Mouse (Mus musculus) heart, adult 8-10 months (tissue): ENCODE data around the gene Gm17304. TPM values are rescaled to one million over a fixed set of nuclear protein-coding genes. Genes with fewer than 3 reads are reported as not detected.

Experiments
- DNase-seq: peaks from one replicate; pipeline ENCODE4 v3.0.0; 2022; ENCODE audit warnings: low spot score
- total RNA-seq, 4 experiments: library from RNA; stranded (reverse); gene quantifications; 2 replicates each; pipeline ENCODE4 v1.2.4; 2022

The Gm17304 gene
- total RNA-seq, 4 experiments from 2014 or later, result not detected

- DNase-seq, result peak; percentile 30
Observed at GRCm38 (mm10) chr5:106623337-106623736, 14.4 kb downstream of the Gm17304 start.

GRCm38 (mm10) chr5:106628369-106629149, 19.7 kb downstream of the Gm17304 start:
- no peak for DNase-seq

- no peak for DNase-seq
Observed at GRCm38 (mm10) chr5:106636423-106636946, 27.6 kb downstream of the Gm17304 start.

GRCm38 (mm10) chr5:106639627-106640026, 30.7 kb downstream of the Gm17304 start:
- DNase-seq, result no peak

GRCm38 (mm10) chr5:106640235-106640809, 31.4 kb downstream of the Gm17304 start:
- DNase-seq, result no peak

- no peak for DNase-seq
Observed at GRCm38 (mm10) chr5:106641876-106642275, 33.0 kb downstream of the Gm17304 start.

GRCm38 (mm10) chr5:106643434-106643833, 34.5 kb downstream of the Gm17304 start:
- no peak for DNase-seq

GRCm38 (mm10) chr5:106649441-106649840, 40.5 kb downstream of the Gm17304 start:
- DNase-seq, result no peak

GRCm38 (mm10) chr5:106649995-106650394, 41.1 kb downstream of the Gm17304 start:
- DNase-seq, result no peak

GRCm38 (mm10) chr5:106652220-106652753, 43.4 kb downstream of the Gm17304 start:
- DNase-seq, result no peak

GRCm38 (mm10) chr5:106652790-106653328, 44.0 kb downstream of the Gm17304 start:
- no peak for DNase-seq

Other genes starting within 250 kb of the Gm17304 start
- gene Barhl2, start 150.9 kb upstream of the Gm17304 start, total RNA-seq, result not detected
- 10 to 100 TPM; 51.8 to 59.0 (median 58.6) TPM for gene Zfp644, start 88.2 kb downstream of the Gm17304 start, total RNA-seq